Comparison of ENCODE assay signal across 29 mouse cellular contexts in genomic region chr7:83261489-83261888, GRCm38 (mm10).
A peak's percentile ranks its signal among the peaks of the same experiment; 100 is the strongest.
DNase-seq lines count a peak whose midpoint lies in the region; ATAC-seq and TF ChIP-seq lines count a peak whose summit lies in the region.
"Had no signal": no experiment of that assay in that cellular context is flagged by ENCODE, and none has a peak within 500 bp of the region (broad histone marks: within the 10 kb centered on the region; RNA-seq: fewer than 3 reads in every experiment).

No protein-coding gene starts in this region.

- peak; percentile 15 for DNase-seq in 416B (ENCODE audit: low read depth)
- DNase-seq in CD4-positive, CD25-positive, alpha-beta regulatory T cell, adult 2 months (ENCODE audit: low read depth, low spot score) = peak; percentile 14
- peak; percentile 13 for DNase-seq in Patski (ENCODE audit: low read depth, low spot score)
- DNase-seq in left cerebral cortex, postnatal 10 days (ENCODE audit: extremely low spot score in 1 of 2, low spot score in 2 of 2) = no peak
- DNase-seq in liver, embryonic 11.5 days (ENCODE audit: low spot score) = no peak
- DNase-seq in left cerebral cortex, adult 9 months (ENCODE audit: low spot score in 2 of 2) = no peak
- DNase-seq: adrenal gland, postnatal 14 days; cerebellum, adult 18-20 months; cerebellum, postnatal 14 days; gastrocnemius, postnatal 25 days; heart, adult 18-20 months; heart, postnatal 10 days; kidney, adult 8-10 months; kidney, postnatal 10 days; liver, postnatal 0 days; lung, postnatal 36 days; right cerebral cortex, postnatal 14 days; thymus, postnatal 4 days had no signal

- H3K4me1 ChIP-seq in liver, embryonic 11.5 days (replicated peaks; ENCODE audit: control insufficient read depth, insufficient read depth, low read length) = no peaks in the 10 kb centered on the region
- H3K4me1 ChIP-seq: embryonic facial prominence, embryonic 10.5 days; embryonic facial prominence, embryonic 15.5 days; heart, embryonic 13.5 days; hindbrain, embryonic 15.5 days; intestine, embryonic 15.5 days; limb, embryonic 13.5 days; liver, embryonic 12.5 days; midbrain, embryonic 12.5 days; neural tube, embryonic 13.5 days had no signal

- in situ Hi-C loops in Patski (cut with MboI; ENCODE audit: low pct_unique_long_range_greater_than_20kb) = no loop called here

- no peaks in the 10 kb centered on the region for H3K27me3 ChIP-seq in Patski
- H3K27me3 ChIP-seq in liver, embryonic 11.5 days (replicated peaks; ENCODE audit: control insufficient read depth, insufficient read depth, low read length) = no peaks in the 10 kb centered on the region
- H3K27me3 ChIP-seq: embryonic facial prominence, embryonic 15.5 days; heart, embryonic 13.5 days; hindbrain, embryonic 15.5 days; intestine, embryonic 15.5 days; limb, embryonic 13.5 days; liver, embryonic 12.5 days; midbrain, embryonic 12.5 days; neural tube, embryonic 13.5 days had no signal

- intact Hi-C loops in left cerebral cortex, postnatal 10 days (cut with DNase I) = no loop called here

- H3K36me3 ChIP-seq in liver, embryonic 11.5 days (ENCODE audit: control insufficient read depth, insufficient read depth, low read length) = no peaks in the 10 kb centered on the region
- H3K36me3 ChIP-seq: embryonic facial prominence, embryonic 10.5 days; embryonic facial prominence, embryonic 15.5 days; heart, embryonic 13.5 days; hindbrain, embryonic 15.5 days; intestine, embryonic 15.5 days; limb, embryonic 13.5 days; liver, embryonic 12.5 days; midbrain, embryonic 12.5 days; neural tube, embryonic 13.5 days had no signal

- H3K4me3 ChIP-seq in liver, embryonic 11.5 days (ENCODE audit: low read depth, low read length) = no peak overlapping the region
- H3K4me3 ChIP-seq: embryonic facial prominence, embryonic 10.5 days; embryonic facial prominence, embryonic 15.5 days; heart, embryonic 13.5 days; hindbrain, embryonic 15.5 days; intestine, embryonic 15.5 days; limb, embryonic 13.5 days; liver, embryonic 12.5 days; midbrain, embryonic 12.5 days; neural tube, embryonic 13.5 days had no signal

- H3K4me2 ChIP-seq in liver, embryonic 11.5 days = no peak overlapping the region
- H3K4me2 ChIP-seq: embryonic facial prominence, embryonic 15.5 days; heart, embryonic 13.5 days; hindbrain, embryonic 15.5 days; intestine, embryonic 15.5 days; limb, embryonic 13.5 days; liver, embryonic 12.5 days; midbrain, embryonic 12.5 days; neural tube, embryonic 13.5 days had no signal

- no peak overlapping the region for H3K9ac ChIP-seq in liver, embryonic 11.5 days (ENCODE audit: low read depth, low read length)
- H3K9ac ChIP-seq: embryonic facial prominence, embryonic 15.5 days; heart, embryonic 13.5 days; hindbrain, embryonic 15.5 days; intestine, embryonic 15.5 days; limb, embryonic 13.5 days; liver, embryonic 12.5 days; liver, postnatal 0 days; midbrain, embryonic 12.5 days; neural tube, embryonic 13.5 days had no signal

- POLR2A ChIA-PET in Patski (lab: Charles Lee) = no interaction called here

- no peak for ATAC-seq in Patski
- peak; percentile 56 for ATAC-seq in inflammation-experienced regulatory T-cells, adult 6 months
- ATAC-seq in liver, embryonic 11.5 days (replicated peaks; ENCODE audit: low FRiP score) = no peak
- ATAC-seq: forebrain, embryonic 14.5 days; intestine, embryonic 15.5 days; liver, embryonic 12.5 days; liver, postnatal 0 days had no signal

- TF ChIP-seq CTCF in Patski (IDR thresholded peaks at IDR 0.05) = no peak

- no peaks in the 10 kb centered on the region for H3K9me3 ChIP-seq in liver, embryonic 11.5 days (ENCODE audit: control insufficient read depth, low read length)
- H3K9me3 ChIP-seq: embryonic facial prominence, embryonic 10.5 days; embryonic facial prominence, embryonic 15.5 days; heart, embryonic 13.5 days; hindbrain, embryonic 15.5 days; intestine, embryonic 15.5 days; limb, embryonic 13.5 days; liver, embryonic 12.5 days; midbrain, embryonic 12.5 days had no signal

- CTCF ChIA-PET in Patski (lab: Charles Lee) = interaction anchor here (1.1 to 1.2 kb wide), 2 partner anchors 13 to 25 kb away, joined by 3 read pairs; no protein-coding TSS in a partner anchor

- no peak overlapping the region for H3K27ac ChIP-seq in liver, embryonic 11.5 days (ENCODE audit: low read depth, low read length)
- H3K27ac ChIP-seq: embryonic facial prominence, embryonic 10.5 days; embryonic facial prominence, embryonic 15.5 days; heart, embryonic 13.5 days; hindbrain, embryonic 15.5 days; intestine, embryonic 15.5 days; limb, embryonic 13.5 days; liver, embryonic 12.5 days; midbrain, embryonic 12.5 days; neural tube, embryonic 13.5 days had no signal

Comparison
In these comparisons a context has a peak if more than half of its experiments do, and no peak if none do; other contexts are left out.
1. DNase-seq: peak in 416B (single experiment), CD4-positive, CD25-positive, alpha-beta regulatory T cell, adult 2 months (single experiment) and Patski (single experiment); none in left cerebral cortex, postnatal 10 days (0 of 2), liver, embryonic 11.5 days (single experiment) and left cerebral cortex, adult 9 months (0 of 2).